Mouse (Mus musculus): ENCODE measurements around the gene Hist2h3c2. TPM values are rescaled to one million over a fixed set of nuclear protein-coding genes. Genes with fewer than 3 reads are reported as not detected.
"Not testable (repeated sequence)": the region's sequence is repeated elsewhere in the genome, so short reads cannot be mapped to it uniquely, and the experiment has no call there.

Gene Hist2h3c2
- total and polyA plus RNA-seq, 3 experiments = 1.3 to 1,173 (median 15.3) TPM

DNA sequence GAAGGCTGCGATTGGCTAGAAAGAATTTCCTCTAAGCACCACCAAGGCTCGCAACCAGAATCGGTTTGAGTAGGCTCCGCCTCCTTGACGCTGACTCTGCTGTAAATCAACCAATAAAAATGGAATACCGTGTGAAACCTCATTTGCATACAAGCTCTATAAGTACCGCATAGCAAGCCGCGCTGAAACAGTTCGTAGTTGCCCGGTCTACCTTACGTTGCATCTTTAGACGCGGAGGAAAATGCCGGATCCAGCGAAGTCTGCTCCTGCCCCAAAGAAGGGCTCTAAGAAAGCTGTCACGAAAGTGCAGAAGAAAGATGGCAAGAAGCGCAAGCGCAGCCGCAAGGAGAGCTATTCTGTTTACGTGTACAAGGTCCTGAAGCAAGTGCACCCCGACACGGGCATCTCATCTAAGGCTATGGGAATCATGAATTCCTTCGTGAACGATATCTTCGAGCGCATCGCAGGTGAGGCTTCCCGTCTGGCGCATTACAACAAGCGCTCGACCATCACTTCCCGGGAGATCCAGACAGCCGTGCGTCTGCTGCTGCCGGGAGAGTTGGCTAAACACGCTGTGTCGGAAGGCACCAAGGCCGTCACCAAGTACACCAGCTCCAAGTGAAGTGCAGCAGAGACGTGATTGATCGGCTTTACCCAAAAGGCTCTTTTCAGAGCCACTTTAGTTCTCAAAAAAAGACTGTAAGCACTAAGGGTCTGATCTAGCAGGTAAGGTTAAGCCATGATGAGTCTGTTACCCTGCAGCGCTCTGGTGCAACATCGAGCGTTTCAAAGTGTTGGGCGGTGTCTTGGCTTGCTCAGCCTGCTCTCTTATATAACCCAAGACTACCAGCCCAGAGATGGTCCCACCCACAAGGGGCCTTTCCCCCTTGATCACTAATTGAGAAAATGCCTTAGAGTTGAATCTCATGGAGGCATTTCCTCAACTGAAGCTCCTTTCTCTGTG is 30.9 kb upstream of the Hist2h3c2 start, which contains the start of gene Hist2h2bb (continued):
- TF ChIP-seq KAT2A (IDR thresholded peaks at IDR 0.05; ENCODE audit: insufficient replicate concordance, low read length) (0 out of 2 replicates have a peak, but pooled peaks have one; percentile 46), ZKSCAN1 (IDR thresholded peaks at IDR 0.05; ENCODE audit: borderline replicate concordance, low read depth, low read length) (no peak)

DNA sequence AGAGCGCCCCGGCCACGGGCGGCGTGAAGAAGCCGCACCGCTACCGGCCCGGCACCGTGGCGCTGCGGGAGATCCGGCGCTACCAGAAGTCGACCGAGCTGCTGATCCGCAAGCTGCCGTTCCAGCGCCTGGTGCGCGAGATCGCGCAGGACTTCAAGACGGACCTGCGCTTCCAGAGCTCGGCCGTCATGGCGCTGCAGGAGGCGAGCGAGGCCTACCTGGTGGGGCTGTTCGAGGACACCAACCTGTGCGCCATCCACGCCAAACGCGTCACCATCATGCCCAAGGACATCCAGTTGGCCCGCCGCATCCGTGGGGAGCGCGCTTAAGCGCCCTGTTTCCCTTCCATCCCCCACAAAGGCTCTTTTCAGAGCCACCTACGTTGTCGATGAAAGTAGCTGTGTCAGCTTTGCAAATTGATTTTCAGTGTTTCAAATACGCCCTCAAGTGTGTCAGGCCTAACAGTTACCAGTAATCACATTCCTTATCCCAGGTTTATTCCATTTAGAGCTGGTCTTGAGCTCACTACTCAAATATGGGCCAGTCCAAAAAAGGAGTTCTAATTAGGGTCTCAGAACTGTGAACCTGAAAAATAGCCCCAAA is 29.9 kb upstream of the Hist2h3c2 start:
- peaks cover 0 to 37% of the 10 kb centered on the region in 2 experiments; a peak in 3 of 4 replicates for H3K4me1 ChIP-seq (ENCODE audit: control insufficient read depth in 1 of 2, insufficient read depth in 2 of 2)
- H3K79me2 ChIP-seq (replicated peaks; ENCODE audit: control insufficient read depth, extremely low read depth, insufficient read depth, poor library complexity, severe bottlenecking); H3K27me3 ChIP-seq (replicated peaks); dilution Hi-C loops (cut with MboI; ENCODE audit: extremely low pct_ligation_motif_present, extremely low pct_unique_long_range_greater_than_20kb, low sequenced_read_pairs); H3K36me3 ChIP-seq (replicated peaks in 1 of 2; ENCODE audit: control insufficient read depth in 1 of 2, insufficient read depth in 1 of 2, low read length in 1 of 2); in situ Hi-C loops (cut with MboI; ENCODE audit: low pct_ligation_motif_present, low pct_unique_long_range_greater_than_20kb, low sequenced_read_pairs); DNase-seq (ENCODE audit: extremely low read depth); H3K9me3 ChIP-seq (replicated peaks; ENCODE audit: low read length): not testable (repeated sequence)
- TF ChIP-seq RCOR1 (conservative IDR thresholded peaks at IDR 0.05; ENCODE audit: low read depth, low read length) = 0 out of 2 replicates have a peak, but pooled peaks have one; percentile 1
- TF ChIP-seq ZMIZ1 (IDR thresholded peaks at IDR 0.05; ENCODE audit: low read depth, low read length) = peak; percentile 18; the same call in 1 of the 2 replicates
- TF ChIP-seq POLR2A (IDR thresholded peaks at IDR 0.05; ENCODE audit: low read depth, low read length) = peak; percentile 82; the same call in 1 of the 2 replicates
- peak; percentile 63 for TF ChIP-seq NELFE (IDR thresholded peaks at IDR 0.05; ENCODE audit: low read depth, low read length)
- peak; percentile 79; the same call in 1 of the 2 replicates for TF ChIP-seq UBTF (IDR thresholded peaks at IDR 0.05; ENCODE audit: low read depth, low read length)
- peak overlapping the region; percentile 64 for H3K4me2 ChIP-seq (ENCODE audit: insufficient read depth, low read depth, poor library complexity, severe bottlenecking)
- H3K4me3 ChIP-seq (replicated peaks in 1 of 3; ENCODE audit: low read depth in 2 of 3, low read length in 2 of 3, poor library complexity in 1 of 3) = peak overlapping the region; percentile 49 to 69 (median 65)
- H3K27ac ChIP-seq (ENCODE audit: insufficient read depth, low read depth) = peak overlapping the region; percentile 98
- H3K9ac ChIP-seq (ENCODE audit: insufficient read depth, low read depth) = peak overlapping the region; percentile 98

DNA sequence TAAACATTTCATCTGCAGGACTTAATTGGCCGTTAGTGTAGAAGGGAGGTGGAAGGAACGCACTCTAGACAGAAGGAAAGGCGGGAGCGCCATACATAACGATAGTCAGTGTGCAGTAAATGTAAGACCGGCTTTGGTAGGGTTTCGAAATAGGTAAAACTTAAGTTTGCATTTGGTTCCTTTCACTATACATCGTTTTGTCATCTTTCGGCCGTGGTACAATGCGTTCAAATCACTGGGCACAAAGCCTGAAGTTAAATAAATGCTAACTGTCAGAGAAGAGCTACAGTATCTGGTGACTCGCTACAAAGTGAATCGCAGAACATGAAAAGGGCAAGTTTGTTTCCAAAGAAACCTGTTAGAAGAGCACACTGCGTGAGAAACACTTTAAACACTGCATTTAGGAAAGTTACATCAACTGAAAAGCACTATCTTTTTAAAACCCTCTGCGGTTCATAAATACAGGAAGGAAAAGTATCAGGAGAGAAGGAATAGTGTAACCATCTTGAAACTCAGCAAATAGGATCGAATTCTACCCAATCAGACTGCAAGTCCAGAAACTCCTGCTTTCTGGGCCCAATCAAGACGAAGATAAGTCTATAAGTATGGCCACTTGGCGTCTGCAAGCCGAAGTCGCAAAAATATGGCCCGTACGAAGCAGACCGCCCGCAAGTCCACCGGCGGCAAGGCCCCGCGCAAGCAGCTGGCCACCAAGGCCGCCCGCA is 29.3 kb upstream of the Hist2h3c2 start, which contains the start of gene Hist2h3b:
Gene Hist2h3b, plus strand, starts transcription at position 604 of the 725 bp plus-strand sequence.
- dilution Hi-C loops (cut with MboI; ENCODE audit: extremely low pct_ligation_motif_present, extremely low pct_unique_long_range_greater_than_20kb, low sequenced_read_pairs) = no loop called here
- in situ Hi-C loops (cut with MboI; ENCODE audit: low pct_ligation_motif_present, low pct_unique_long_range_greater_than_20kb, low sequenced_read_pairs) = no loop called here
- Histone ChIP-seq H3K9ac (ENCODE audit: insufficient read depth, low read depth) (peak within 1 kb of the TSS; percentile 98), H3K4me2 (ENCODE audit: insufficient read depth, low read depth, poor library complexity, severe bottlenecking) (peak within 1 kb of the TSS; percentile 83), H3K9me3 (replicated peaks; ENCODE audit: low read length) (no peaks in the 10 kb centered on the region), H3K79me2 (replicated peaks; ENCODE audit: control insufficient read depth, extremely low read depth, insufficient read depth, poor library complexity, severe bottlenecking) (0 out of 2 replicates have a peak, but pooled peaks cover 10% of the 10 kb centered on the region), H3K4me3 (replicated peaks in 1 of 3; ENCODE audit: low read depth in 2 of 3, low read length in 2 of 3, poor library complexity in 1 of 3) (peak within 1 kb of the TSS; percentile 49 to 69 (median 65)), H3K27ac (ENCODE audit: insufficient read depth, low read depth) (peak within 1 kb of the TSS; percentile 98), H3K4me1 (ENCODE audit: control insufficient read depth in 1 of 2, insufficient read depth in 2 of 2) (peaks cover 0 to 37% of the 10 kb centered on the region in 2 experiments; a peak in 3 of 4 replicates), H3K36me3 (replicated peaks in 1 of 2; ENCODE audit: control insufficient read depth in 1 of 2, insufficient read depth in 1 of 2, low read length in 1 of 2) (no peaks in the 10 kb centered on the region), H3K27me3 (replicated peaks) (no peaks in the 10 kb centered on the region)
- peak; percentile 85 for DNase-seq (ENCODE audit: extremely low read depth)
- TF ChIP-seq JUND (conservative IDR thresholded peaks at IDR 0.05; ENCODE audit: low read depth, low read length) = no peak
- no peak for TF ChIP-seq EP300 (IDR thresholded peaks at IDR 0.05; ENCODE audit: low read length)
- TF ChIP-seq MAX (IDR thresholded peaks at IDR 0.05; ENCODE audit: low read length) = 0 out of 2 replicates have a peak, but pooled peaks have one; percentile 19
- no peak for TF ChIP-seq MEF2A (IDR thresholded peaks at IDR 0.05; ENCODE audit: borderline replicate concordance, low read depth, low read length)
- TF ChIP-seq NELFE (IDR thresholded peaks at IDR 0.05; ENCODE audit: low read depth, low read length) = peak; percentile 95
- no peak for TF ChIP-seq PAX5 (IDR thresholded peaks at IDR 0.05; ENCODE audit: low read length)
- TF ChIP-seq ZMIZ1 (IDR thresholded peaks at IDR 0.05; ENCODE audit: low read depth, low read length) = peak; percentile 91
- TF ChIP-seq SMC3 (IDR thresholded peaks at IDR 0.05; ENCODE audit: low read depth, low read length) = no peak
- peak; percentile 88; the same call in 1 of the 2 replicates for TF ChIP-seq CHD1 (IDR thresholded peaks at IDR 0.05; ENCODE audit: low read depth, low read length)
- no peak for TF ChIP-seq CTCF (conservative IDR thresholded peaks at IDR 0.05 in 1 of 2, IDR thresholded peaks at IDR 0.05 in 1 of 2; ENCODE audit: low read depth in 2 of 2, low read length in 2 of 2)
- TF ChIP-seq ZKSCAN1 (IDR thresholded peaks at IDR 0.05; ENCODE audit: borderline replicate concordance, low read depth, low read length) = no peak
- peak; percentile 95 for TF ChIP-seq POLR2A (IDR thresholded peaks at IDR 0.05; ENCODE audit: low read depth, low read length)
- TF ChIP-seq ETS1 (conservative IDR thresholded peaks at IDR 0.05; ENCODE audit: low read depth, low read length) = no peak
- no peak for TF ChIP-seq ZC3H11A (IDR thresholded peaks at IDR 0.05; ENCODE audit: low read depth, low read length)
- TF ChIP-seq UBTF (IDR thresholded peaks at IDR 0.05; ENCODE audit: low read depth, low read length) = no peak
- 0 out of 2 replicates have a peak, but pooled peaks have one; percentile 15 for TF ChIP-seq IRF4 (IDR thresholded peaks at IDR 0.05; ENCODE audit: low read depth, low read length)
- TF ChIP-seq JUN (IDR thresholded peaks at IDR 0.05; ENCODE audit: insufficient read depth, low read depth, low read length) = no peak
- TF ChIP-seq MYC (IDR thresholded peaks at IDR 0.05; ENCODE audit: low read depth, low read length) = 0 out of 2 replicates have a peak, but pooled peaks have one; percentile 44
- TF ChIP-seq TCF12 (IDR thresholded peaks at IDR 0.05; ENCODE audit: low read depth, low read length) = peak; percentile 85
- TF ChIP-seq ZNF384 (IDR thresholded peaks at IDR 0.05; ENCODE audit: low read depth, low read length) = no peak
- TF ChIP-seq RCOR1 (conservative IDR thresholded peaks at IDR 0.05; ENCODE audit: low read depth, low read length) = no peak
- TF ChIP-seq MAFK (IDR thresholded peaks at IDR 0.05; ENCODE audit: insufficient replicate concordance, low read length) = 0 out of 2 replicates have a peak, but pooled peaks have one; percentile 31
